Mouse (Mus musculus): ENCODE data around the gene Aar2. TPM values are rescaled to one million over a fixed set of nuclear protein-coding genes. Genes with fewer than 3 reads are reported as not detected.

Aar2 gene
- 24.2 and 28.2 TPM in 2 replicates for total RNA-seq (2012; rRNA removed)
- polyA plus RNA-seq (2012; ENCODE audit: insufficient read depth in 1 of 2, insufficient read length in 2 of 2, low read depth in 1 of 2, low replicate concordance in 2 of 2, missing spikeins in 1 of 2): 10 to 100 TPM in 1 of 2 experiments, not detected in 1; 34.1 TPM

- H3K36me3 ChIP-seq (ENCODE audit: control insufficient read depth in 1 of 2, insufficient read depth in 2 of 2, low read length in 2 of 2): peaks cover 2 to 5% of the 10 kb centered on the region in 2 experiments; a peak in 3 of 4 replicates
- H3K4me1 ChIP-seq (ENCODE audit: control insufficient read depth in 1 of 2, insufficient read depth in 2 of 2, low read length in 2 of 2): peaks cover 0 to 8% of the 10 kb centered on the region in 2 experiments; a peak in 1 of 4 replicates
- peak within 1 kb of the TSS; percentile 89 for H3K9ac ChIP-seq (ENCODE audit: control insufficient read depth, low read depth, low read length, poor library complexity, severe bottlenecking)
- H3K27ac ChIP-seq (ENCODE audit: control insufficient read depth, low read depth, low read length): peak within 1 kb of the TSS; percentile 75
- peak; percentile 93 for DNase-seq (ENCODE audit: low read depth, low spot score)
- no peaks in the 10 kb centered on the region for H3K27me3 ChIP-seq (ENCODE audit: control insufficient read depth in 1 of 2, insufficient read depth in 2 of 2, low read length in 2 of 2)
- peaks cover 32% of the 10 kb centered on the region for H3K79me2 ChIP-seq (ENCODE audit: control insufficient read depth, insufficient read depth, low read length, poor library complexity)
- TF ChIP-seq ELF1 (IDR thresholded peaks at IDR 0.05; ENCODE audit: low read depth, low read length) (peak; percentile 84), GATA1 (IDR thresholded peaks at IDR 0.05; ENCODE audit: low read depth, low read length) (peak; percentile 55; the same call in 1 of the 2 replicates), MYC (IDR thresholded peaks at IDR 0.05; ENCODE audit: low read depth, low read length) (peak; percentile 71), POLR2AphosphoS2 (IDR thresholded peaks at IDR 0.05; ENCODE audit: low read length) (peak; percentile 85), BHLHE40 (IDR thresholded peaks at IDR 0.05; ENCODE audit: borderline replicate concordance, low read depth, low read length) (no peak), MAZ (IDR thresholded peaks at IDR 0.05; ENCODE audit: low read depth, low read length) (peak; percentile 55; the same call in 1 of the 2 replicates), HCFC1 (IDR thresholded peaks at IDR 0.05; ENCODE audit: low read depth, low read length) (peak; percentile 94), MXI1 (IDR thresholded peaks at IDR 0.05; ENCODE audit: low read depth, low read length) (peak; percentile 82), RCOR1 (IDR thresholded peaks at IDR 0.05; ENCODE audit: low read depth, low read length) (no peak; the same call in 1 of the 2 replicates), MAX (IDR thresholded peaks at IDR 0.05; ENCODE audit: low read length) (peak; percentile 49; the same call in 1 of the 2 replicates), SIN3A (IDR thresholded peaks at IDR 0.05; ENCODE audit: low read length) (peak; percentile 91), SMC3 (IDR thresholded peaks at IDR 0.05; ENCODE audit: low read depth, low read length) (no peak), POLR2A (IDR thresholded peaks at IDR 0.05; ENCODE audit: control insufficient read depth in 1 of 2, insufficient read depth in 1 of 2, low read depth in 1 of 2, low read length in 2 of 2, poor library complexity in 1 of 2) (peak; percentile 80 to 94), JUND (IDR thresholded peaks at IDR 0.05; ENCODE audit: low read depth, low read length) (0 out of 2 replicates have a peak, but pooled peaks have one; percentile 44), TBP (IDR thresholded peaks at IDR 0.05; ENCODE audit: low read depth, low read length) (peak; percentile 95), EP300 (IDR thresholded peaks at IDR 0.05; ENCODE audit: low read depth in 1 of 2, low read length in 2 of 2) (no peak), ZMIZ1 (IDR thresholded peaks at IDR 0.05; ENCODE audit: low read depth, low read length) (peak; percentile 63; the same call in 1 of the 2 replicates), NELFE (IDR thresholded peaks at IDR 0.05; ENCODE audit: low read depth, low read length) (peak; percentile 89), NRF1 (IDR thresholded peaks at IDR 0.05; ENCODE audit: insufficient read depth, low read depth, low read length, poor library complexity, severe bottlenecking) (no peak), TCF12 (IDR thresholded peaks at IDR 0.05; ENCODE audit: low read depth, low read length) (peak; percentile 81), MAFK (IDR thresholded peaks at IDR 0.05; ENCODE audit: borderline replicate concordance, low read depth, low read length) (no peak), GABPA (IDR thresholded peaks at IDR 0.05; ENCODE audit: low read depth, low read length) (no peak), RAD21 (IDR thresholded peaks at IDR 0.05; ENCODE audit: low read depth, low read length) (no peak), ETS1 (IDR thresholded peaks at IDR 0.05; ENCODE audit: low read depth, low read length) (peak; percentile 27; the same call in 1 of the 2 replicates), ZKSCAN1 (IDR thresholded peaks at IDR 0.05; ENCODE audit: low read depth, low read length) (no peak), KAT2A (conservative IDR thresholded peaks at IDR 0.05; ENCODE audit: low read depth, low read length) (no peak; the same call in 1 of the 2 replicates), USF1 (IDR thresholded peaks at IDR 0.05; ENCODE audit: low read depth, low read length) (no peak), MEF2A (IDR thresholded peaks at IDR 0.05; ENCODE audit: extremely low read depth, insufficient replicate concordance, low read depth, low read length, poor library complexity, severe bottlenecking) (no peak)
- peak within 1 kb of the TSS; percentile 83 to 85 for H3K4me3 ChIP-seq (ENCODE audit: control insufficient read depth in 1 of 2, insufficient read depth in 1 of 2, low read depth in 2 of 2, low read length in 2 of 2)
- H3K9me3 ChIP-seq (replicated peaks; ENCODE audit: insufficient read depth, low read length): no peaks in the 10 kb centered on the region
Observed at GRCm38 (mm10) chr2:156547123-156547891, at the start of gene Aar2. Gene Aar2 (plus strand): TSS chr2:156547584.

Data from MEL (cell line).